Mouse (Mus musculus): ENCODE data around the gene Bspry.

The Bspry gene

DNA sequence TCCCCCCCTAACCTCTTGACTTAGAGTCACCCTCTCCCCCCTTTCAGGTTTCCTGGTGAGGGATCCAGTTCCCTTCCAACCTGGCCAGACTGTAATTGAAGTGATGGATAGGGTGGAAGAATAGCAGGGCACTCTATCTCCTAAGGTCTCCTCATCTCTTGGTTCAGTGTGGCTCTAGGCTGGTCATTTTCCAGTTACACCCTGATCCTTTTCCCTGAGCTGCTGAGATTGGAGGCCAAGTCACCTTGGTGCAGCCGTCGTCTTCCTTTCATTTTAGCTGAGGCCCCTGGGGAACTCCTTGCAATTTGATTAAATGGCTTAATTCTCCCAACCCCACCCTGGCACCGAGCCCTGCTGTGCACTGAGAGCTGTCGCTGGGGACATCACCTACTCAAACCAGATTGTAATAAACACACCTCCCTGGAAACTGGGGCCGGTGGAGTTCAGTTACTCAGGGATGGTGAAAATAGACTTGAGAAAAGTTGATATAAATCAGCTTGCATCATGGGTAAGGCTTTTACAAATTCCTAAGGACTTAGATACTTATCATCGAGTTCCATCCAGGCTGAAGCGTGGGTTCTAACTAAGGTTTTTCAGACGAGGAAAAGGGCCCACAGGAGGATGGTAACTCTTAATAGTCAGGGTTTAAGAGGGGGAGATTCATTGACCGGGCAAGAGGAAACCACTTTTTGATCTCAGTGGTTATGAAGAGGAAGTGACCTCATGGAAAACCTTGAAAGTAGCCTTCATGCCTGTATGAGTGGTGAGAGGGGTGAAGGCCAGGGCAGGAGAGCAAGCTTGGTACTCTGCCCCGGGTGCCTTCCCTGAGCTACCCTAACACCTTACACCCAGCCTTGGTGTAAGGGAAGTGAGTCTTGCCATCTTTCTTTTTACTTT is 1.1 kb downstream of the Bspry start:
- DNase-seq (ENCODE audit: low read depth, low spot score), result no peak

DNA sequence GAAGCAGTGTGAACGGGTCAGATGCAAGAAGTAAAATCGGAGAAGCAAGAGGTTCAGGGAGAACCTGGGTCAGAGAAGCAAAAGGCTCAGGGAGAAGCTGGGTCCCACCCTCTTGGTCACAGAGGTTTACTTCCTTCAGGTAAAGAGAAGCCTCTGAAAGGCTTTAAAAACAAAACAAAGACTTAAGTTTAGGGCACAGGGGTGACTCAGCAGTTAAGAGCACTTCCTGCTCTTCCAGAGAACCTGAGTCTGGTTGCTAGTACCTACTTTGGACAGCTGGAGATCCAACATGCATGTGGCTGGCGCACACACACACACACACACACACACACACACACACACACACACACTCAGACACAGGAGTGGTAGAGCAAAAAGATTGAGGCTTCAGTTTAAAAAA is 5.1 kb downstream of the Bspry start:
- no peak for DNase-seq (ENCODE audit: low read depth, low spot score)

DNA sequence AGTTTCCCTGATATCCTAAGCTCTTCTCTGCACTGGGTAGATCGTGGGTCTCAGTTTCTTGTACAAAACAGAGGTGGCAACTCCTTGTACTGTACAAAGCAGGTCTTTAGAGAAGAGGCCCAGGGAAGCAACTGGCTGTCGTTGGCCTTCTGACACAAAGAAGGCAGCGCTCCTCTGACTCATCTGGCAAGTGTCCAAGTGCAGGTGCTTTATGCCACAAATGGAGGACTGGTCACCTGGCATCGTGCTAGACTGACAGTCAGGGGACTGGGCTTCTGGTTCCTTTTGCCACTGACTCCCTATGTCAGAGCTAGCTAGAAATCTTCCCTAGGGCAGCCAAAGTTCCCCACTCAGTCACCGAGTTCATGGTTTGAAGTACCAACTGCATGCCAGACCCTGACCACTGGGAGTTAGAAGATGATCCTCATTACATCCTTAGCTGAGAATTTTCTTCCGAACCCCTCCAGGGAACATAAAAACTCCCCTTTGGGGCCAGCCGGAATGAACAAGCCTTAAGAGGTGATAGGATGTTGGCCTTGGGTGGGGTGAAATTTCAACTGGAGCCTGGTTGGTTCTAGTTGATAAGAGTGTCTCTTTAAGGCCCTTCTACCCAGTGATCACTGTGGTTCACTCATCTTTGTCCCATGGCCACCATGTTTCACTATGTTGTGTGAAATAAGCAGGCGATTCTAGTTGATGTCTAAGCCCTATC is 5.8 kb downstream of the Bspry start:
- DNase-seq (ENCODE audit: low read depth, low spot score), result no peak

DNA sequence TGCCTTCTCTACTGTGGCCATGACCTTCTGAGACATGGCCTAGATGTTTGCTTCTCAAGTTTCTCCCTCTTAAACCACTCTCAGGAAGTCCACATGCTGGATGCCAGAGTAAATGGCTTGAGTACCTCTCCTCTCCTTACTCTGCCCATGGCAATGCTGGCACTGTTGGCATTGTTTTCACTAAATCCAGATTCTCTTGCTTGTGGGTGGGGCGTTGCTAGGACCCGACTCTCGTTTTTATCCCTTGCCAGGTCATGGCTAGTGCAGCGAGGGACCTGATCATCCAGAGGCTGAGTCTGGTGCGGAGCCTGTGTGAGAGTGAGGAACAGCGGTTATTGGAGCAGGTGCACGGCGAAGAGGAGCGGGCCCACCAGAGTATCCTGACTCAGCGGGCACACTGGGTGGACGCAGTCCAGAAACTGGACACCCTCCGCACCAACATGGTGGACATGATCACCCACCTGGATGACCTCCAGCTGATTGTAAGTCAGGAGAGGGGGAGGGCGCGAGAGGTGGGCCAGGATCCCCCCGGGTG is 6.4 kb downstream of the Bspry start:
- DNase-seq (ENCODE audit: low read depth, low spot score), result no peak

DNA sequence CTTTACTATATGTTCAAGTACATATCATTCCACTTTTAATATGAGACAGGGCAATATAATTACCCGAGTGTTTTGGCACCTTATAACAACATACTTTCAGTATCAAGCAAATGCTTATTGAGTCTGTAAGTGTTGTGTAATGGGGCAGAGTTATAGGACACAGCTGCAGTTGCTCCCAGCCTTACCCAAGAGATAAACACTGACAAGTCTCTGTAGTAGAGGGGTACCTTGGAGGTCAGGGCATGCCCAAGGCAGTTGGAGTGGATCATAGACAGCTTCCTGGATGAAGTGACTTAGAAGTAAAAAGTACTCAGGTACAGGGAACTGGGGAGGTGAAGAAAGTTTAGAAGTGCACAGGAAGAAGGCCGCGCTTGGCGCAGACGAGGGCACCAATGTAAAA is 7.3 kb downstream of the Bspry start:
- DNase-seq (ENCODE audit: low read depth, low spot score), result no peak

DNA sequence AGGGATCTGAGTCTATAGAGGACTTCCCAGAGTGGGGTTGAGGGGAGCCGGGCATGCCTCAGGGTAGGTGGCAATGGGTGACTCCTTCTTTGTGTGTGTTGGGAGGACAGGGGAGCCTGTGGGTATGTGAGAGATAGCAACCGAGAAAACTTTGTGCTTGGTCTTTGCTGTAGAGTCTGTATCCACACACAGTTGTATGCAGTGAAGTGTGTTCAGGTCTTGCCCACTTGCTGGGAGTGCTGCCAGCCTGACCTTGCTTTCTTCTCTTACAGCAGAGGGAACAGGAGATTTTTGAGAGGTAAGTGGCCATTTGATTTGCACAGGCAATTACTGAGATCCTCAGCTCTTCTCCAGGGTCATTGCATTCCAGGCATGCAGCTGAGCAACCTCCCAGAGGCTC is 8.1 kb downstream of the Bspry start:
- DNase-seq (ENCODE audit: low read depth, low spot score), result no peak

DNA sequence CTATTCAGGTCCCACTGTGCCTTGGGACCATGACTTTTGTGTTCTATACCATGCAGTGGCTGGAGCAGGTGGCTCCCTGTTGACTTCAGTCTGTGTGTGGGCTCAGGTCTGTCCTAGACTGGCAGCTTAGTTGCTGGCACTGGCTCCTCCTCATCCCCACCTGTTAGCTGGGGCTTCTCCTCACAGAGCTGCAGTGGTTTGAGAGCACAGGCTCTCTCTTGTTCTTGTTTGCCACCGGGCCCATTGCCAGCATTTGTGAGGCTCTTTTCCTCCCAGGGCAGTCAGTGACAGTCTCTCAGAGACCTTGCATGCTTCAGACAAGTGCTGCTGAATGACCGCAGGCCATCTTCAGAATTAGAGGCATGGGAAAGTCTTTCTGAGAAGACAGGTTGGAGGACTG is 12.8 kb downstream of the Bspry start:
- no peak for DNase-seq (ENCODE audit: low read depth, low spot score)

DNA sequence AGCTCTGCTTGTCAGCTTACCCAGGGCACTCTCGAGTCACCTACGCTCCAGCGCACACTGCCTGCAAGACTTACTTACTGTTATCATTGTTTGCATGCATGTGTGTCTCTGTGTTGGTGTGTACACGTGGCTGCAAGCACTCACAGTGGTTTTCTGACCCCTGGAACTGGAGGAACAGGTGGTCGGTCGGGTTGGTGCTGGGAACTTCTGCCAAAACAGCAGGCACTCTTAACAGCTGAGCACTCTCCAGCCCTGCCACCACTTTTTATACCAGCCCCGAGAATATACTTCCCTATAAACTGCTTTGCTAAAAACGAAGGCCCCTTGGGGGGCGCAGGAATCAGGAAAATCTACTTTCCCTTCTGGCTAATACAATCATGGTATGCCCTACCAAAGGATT is 14.4 kb downstream of the Bspry start:
- no peak for DNase-seq (ENCODE audit: low read depth, low spot score)

DNA sequence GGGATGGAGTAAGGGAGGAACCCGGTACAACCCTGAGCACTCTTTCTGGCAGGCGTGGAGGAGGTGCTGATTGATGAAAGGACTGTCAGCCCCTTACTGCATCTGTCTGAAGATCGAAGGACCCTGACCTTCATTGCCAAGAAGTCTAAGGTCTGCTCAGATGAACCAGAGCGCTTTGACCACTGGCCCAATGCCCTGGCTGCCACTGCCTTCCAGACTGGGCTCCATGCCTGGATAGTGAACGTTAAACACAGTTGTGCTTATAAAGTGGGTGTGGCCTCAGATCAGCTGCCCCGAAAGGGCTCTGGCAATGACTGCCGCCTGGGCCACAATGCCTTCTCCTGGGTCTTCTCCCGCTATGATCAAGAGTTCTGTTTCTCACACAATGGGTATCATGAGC is 16.1 kb downstream of the Bspry start:
- no peak for DNase-seq (ENCODE audit: low read depth, low spot score)

DNA sequence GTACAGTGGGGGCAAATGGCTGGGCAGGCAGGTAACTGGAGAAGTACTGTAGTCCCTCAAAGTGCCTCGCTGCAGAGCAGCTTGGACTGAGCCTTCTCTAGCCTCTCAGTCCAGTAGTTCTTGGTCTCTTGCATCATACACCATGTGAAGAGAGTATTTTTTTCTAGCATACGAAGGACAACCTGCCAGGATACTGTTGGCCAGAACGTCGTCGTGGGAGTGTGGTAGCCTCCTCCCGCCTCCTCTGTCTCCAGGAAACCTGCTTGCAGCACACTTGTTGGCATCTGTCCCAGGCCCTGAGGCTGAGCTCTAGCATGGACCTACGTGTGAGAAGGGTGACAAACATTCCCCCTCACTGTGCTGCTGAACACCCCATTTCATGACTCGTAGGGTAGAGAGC is 17.0 kb downstream of the Bspry start:
- DNase-seq (ENCODE audit: low read depth, low spot score), result no peak

DNA sequence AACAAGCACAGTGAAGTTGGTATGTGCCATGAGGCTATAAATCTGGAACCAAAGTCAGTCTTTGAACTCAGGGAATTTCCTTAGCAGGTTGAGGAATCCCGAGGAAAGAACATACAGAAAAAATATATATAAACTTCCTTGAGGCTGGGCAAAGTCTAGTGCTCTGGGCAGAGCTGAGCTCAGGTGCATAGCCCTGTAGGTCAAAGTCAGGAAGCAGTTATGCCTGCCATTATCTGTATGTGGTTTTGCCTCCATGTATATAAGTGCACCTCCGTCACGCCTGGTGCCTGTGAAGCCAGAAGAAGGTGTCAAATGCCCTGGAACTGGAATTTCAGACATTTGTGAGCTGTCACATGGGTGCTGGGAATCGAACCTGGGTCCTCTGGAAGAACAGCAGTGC is 20.9 kb downstream of the Bspry start:
- no peak for DNase-seq (ENCODE audit: low read depth, low spot score)

DNA sequence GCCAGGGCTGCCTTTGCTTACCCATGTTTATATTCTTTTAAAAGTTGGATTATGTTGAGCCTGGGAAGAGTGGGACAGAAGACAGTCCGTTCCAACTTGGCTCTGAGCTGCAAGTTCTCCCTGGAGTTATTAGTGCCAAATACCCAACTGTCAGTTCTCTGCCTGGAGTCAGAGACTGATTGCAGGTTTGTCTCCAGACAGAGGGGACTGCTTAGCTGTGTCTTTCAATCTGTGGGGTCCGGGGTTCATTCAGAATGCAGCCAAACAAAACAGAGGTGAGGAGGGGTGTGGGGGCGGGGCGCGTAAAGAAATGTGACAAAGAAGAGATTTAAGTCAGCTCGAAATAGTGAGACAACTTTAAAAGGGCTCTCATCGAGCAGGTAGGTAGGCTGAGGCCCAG is 21.7 kb downstream of the Bspry start:
- no peak for DNase-seq (ENCODE audit: low read depth, low spot score)

DNA sequence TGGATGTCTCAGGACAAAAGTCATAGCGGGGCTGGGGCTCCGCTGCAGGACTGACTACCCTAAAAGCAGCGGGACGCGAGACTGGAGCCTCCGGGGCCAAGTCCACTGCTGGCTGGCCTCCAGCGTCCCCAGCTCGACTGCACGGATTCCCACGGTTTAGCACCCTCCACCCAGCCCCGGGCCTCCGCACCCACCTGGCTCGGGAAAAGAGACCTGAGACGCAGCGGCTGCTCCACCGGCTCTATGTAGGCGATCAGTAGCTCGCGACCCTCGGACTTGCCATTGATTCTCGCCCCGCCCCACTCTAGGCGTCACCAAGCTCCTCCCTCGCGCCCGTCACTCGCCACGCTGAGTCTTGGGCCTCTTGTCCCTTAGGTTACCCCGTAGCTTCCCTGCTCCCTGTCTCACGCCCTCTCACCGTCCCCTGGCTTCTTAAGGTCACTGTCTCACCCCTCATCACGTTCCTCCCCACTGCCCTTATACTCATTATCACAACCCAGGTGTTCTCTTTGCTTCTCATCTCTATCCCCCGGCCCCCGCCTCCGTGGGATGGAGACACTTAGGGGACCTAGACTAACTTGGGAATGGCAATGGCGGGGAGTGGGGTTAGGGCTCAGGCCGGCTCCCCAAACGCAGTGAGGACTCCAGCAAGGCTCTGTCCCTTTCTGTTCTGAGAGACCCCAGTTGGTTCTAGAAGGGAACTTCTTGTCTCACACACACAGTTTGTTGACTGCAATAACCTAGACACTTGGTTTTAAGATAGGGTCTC is 22.3 kb downstream of the Bspry start:
- DNase-seq (ENCODE audit: low read depth, low spot score), result peak; percentile 95

DNA sequence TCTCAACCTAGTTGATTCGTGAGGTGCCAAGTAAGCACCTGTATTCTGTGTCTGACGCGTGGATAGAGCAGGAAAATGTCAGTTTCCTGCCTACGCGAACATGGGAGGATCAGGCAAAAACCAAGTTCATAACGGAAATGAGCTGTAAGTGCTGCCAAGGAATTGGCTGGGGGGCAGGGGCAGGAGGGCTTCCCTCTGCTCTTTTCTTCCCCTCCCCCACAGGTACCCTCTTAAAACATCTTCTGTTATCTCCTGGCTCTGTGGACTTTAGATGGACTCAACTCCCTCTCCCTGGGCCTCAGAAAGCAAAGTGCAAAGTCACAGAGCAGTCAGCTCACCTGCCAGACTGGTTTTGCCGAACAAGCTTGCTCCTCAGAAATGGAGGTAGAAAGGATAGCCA is 23.1 kb downstream of the Bspry start:
- DNase-seq (ENCODE audit: low read depth, low spot score), result no peak

DNA sequence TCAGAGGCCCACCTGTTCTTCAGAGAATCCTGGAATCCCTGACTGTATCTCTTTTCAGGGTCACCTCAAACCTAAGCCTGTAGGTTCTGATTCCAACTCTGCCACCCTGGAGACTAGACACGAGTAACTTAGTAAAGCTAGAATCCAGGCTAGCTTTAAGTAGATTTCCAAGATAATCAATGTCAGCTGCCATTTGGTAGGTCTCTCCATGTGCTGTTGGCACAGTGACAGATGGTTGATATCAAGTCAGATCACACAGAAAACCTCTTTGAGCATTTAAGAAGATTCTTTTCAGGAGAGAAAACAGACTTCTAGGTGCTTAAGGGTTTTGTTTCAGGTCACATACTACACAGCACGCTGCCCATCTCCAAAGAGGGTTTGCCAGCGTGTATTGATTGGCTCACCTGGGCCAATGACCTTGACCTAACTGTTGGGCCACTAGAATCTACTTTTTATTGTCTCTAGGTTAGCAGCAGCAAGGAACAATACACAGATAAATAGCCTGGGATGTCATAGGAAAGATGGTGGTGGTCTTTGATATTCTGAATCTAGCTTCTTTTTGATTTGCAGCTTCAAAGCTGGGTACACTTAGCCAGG is 23.6 kb downstream of the Bspry start, which contains the start of gene Hdhd3:
Hdhd3 (minus strand) TSS at position 94 of the 597 bp plus-strand sequence.
- no peak for DNase-seq (ENCODE audit: low read depth, low spot score)

DNA sequence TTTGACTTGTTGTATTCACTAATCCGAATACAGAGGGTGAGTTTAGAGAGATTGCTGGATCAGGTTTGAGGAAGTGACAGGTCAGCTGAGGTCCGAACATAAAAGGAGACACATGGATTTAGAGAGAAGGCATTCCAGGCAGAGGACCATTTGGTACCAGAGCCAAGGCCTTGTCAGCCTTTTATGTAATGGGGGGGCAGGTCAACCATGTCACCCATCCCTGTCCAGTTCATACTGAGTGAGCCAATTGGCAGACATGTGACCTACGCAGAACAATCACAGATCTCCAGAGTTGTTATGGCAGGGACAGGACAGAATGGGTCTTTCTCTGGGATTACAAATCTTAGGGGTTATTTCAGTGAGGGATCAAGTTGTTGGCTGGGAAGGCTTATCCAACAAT is 26.1 kb downstream of the Bspry start:
- no peak for DNase-seq (ENCODE audit: low read depth, low spot score)

DNA sequence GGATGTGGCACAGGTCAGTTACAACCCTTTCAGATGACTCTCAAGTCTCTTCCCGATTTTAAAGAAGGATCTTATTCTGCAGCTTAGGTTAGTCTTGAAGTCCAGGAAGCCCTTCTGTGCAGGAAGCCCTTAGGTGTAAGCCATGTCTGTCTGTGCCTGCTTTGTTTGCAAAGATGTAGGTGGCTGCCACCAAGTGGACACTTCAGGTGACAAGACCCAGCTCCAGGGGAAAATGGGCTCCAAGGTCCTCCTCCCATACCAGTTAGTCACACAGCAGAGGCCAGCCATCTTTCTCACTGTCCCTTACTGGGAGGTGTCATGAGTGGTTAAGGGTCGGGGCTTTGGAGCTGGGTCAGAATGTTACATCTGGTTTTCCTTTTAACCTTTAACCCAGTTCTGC is 26.9 kb downstream of the Bspry start:
- no peak for DNase-seq (ENCODE audit: low read depth, low spot score)

DNA sequence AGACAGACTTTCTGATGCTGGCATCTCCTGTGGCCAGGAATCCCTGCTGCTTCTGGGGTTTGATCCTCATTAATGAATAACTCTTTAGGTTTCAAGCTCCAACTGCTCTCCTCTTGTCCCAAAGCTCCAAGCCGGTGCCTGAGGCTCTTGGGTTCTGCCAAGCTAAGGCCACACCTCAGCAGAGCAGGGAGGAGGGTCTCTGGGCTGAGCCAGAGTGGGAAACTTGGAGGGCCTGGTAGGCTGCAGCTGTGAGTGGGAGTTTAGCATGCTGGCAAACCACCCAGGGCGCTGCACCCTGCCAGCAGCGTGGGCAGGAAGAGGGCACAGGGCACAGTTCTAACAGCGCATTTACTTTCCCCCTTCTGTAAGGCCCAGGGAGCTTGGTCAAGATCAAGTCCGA is 29.0 kb downstream of the Bspry start:
- no peak for DNase-seq (ENCODE audit: low read depth, low spot score)

DNA sequence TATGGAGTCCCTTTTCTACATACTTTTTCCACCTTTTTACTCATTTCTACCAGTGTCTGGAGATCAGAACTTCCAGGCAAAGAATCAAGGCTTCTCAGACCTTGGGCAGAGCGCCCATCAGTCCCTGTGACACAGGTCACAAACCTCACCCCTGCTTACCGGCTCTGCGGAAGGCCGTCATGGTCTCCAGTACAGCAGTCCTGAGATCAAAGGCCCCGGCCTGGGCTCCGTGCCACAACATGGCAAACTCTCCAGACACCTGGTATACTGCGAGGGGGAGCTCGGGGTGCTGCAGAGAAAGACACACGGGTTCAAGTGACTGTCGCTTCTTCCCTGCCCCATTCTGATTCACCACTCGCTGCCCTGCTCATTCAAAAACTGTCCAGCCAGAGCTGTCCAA is 30.1 kb downstream of the Bspry start:
- no peak for DNase-seq (ENCODE audit: low read depth, low spot score)

DNA sequence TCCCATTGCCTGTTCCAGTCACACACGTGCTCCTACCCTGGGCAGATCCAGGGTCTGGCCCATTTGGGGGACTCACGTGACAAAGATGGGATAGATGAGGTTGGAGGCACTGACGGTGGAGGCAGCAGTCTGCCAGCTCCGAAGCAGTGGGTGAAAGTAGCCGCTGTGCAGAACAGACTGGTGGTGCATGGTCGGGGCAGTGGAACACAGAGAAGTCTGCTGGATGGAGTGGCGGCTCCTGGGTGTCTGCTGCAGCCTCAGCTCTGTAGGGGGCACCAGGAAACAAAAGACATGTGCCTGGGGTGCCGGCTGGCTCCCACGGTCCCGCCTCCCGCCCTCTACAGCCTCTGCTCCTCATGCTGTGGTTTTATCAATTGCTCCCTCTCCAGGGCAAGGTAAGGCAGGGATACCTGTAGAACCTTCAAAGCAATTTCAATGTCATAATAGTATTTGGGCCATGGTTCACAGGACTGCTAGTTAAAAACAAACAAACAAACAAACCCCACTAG is 34.2 kb downstream of the Bspry start:
- DNase-seq (ENCODE audit: low read depth, low spot score), result no peak

DNA sequence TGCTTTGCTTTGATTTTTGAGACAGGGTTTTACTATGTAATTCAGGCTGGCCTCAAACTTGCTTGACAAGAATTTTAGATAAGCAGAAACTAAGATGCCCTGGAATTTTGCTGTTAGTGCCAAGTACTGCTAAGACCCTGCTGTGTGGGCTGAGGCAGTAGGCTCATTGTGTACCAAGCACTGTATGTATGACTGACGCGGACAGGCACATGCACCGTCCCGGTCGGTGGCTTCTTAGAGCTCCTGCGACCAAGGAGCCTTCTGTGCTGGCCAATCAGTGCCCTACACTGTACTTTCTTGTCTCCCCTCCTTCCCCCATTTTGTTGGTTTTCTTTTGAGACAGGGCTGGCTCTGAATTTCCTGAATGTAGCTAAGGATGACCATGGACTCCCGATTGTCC is 35.1 kb downstream of the Bspry start:
- DNase-seq (ENCODE audit: low read depth, low spot score), result no peak
